Mouse (Mus musculus): ENCODE results near the gene Lrpprc.

DNA sequence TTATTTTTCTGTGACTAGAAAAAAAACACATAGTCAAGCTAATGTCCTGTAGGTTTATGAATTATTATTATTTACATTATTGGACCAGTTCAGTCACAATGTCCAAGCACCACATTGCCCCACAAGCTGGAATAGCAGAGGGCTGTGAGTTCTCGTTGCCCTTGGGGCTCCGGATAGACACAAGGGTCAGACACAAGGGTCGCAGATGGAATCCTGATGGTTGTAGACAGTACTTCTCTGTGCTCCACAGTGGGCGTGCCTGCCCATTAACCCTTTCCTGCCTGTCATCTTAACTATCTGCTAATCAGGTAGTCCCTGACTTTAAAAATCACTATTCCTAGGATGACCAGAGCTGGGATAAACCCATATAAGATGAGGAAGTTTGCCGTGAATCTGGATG, 132.4 kb downstream of the Lrpprc start:
- no peak for TF ChIP-seq POLR2A (IDR thresholded peaks at IDR 0.05; ENCODE audit: low read depth, low read length)
- TF ChIP-seq CTCF (IDR thresholded peaks at IDR 0.05; ENCODE audit: borderline replicate concordance, insufficient read depth, low read length): no peak
